Mouse (Mus musculus) frontal cortex, postnatal 25 days (tissue): Measurements from ENCODE around the gene Gm8113.
A peak's percentile ranks its signal among the peaks of the same experiment; 100 is the strongest.
"Not testable (repeated sequence)": the region's sequence is repeated elsewhere in the genome, so short reads cannot be mapped to it uniquely, and the experiment has no call there.

Source experiments
- DNase-seq, 2 experiments: peaks; one replicate each; pipeline ENCODE4 v3.0.0; 2022; ENCODE audit warnings: low spot score in 2 of 2

Gene Gm8113

DNA sequence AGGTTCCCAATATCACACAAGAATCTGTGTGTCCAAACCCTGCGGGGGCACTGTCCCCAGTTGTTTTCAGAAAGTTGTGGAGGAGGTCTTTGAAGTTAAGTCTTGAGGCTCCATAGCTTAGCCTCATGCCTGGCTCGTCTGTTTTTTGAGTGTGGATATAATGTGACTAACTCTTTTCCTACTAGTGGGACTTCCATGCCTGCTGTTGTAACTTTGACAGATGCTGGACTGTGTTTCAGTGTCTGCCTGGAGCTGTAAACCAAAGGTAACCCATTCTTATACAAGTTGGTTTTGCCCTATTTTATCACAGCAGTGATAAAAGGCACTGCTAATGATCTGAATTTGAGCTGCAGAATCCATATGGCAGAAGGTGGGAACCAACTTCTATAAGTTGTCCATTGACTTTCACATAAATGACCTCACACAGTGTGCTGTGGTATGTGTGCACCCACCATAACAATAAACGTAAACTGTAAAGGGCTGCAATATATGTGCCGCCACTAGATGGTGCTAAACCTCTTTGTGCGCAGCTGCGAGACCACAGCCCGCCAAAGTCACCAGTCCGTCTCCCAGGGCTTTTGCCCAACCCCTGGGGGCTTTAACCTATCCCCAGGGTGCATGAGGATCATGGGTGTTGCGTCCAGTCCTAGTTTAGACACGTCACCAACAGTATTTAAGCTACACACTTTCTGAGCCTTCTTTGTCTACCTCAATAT lies at the start of gene Gm8113:
Gene Gm8113 (plus strand): TSS at position 703 of the 716 bp plus-strand sequence.
- DNase-seq = peak; percentile 25 to 36

DNA sequence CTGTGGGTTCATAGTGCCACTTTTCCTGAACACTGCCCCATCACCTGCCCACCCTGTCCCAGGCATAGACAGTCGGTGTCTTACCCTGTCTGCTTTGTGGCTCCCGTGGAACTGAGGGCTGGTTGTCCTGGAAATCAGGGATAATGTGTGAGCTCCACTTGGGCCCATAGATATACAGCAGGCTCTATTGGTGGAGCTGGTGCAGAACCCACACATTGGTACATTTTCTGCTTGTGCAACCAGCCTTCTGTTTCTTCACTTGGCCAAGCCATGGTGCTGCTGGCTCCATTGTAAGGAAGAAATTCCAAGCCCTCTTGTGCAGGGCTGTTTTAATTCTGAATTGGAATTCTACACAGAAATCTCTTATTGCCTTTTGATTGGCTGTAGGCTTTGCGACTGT lies 49.8 kb upstream of the Gm8113 start, which contains the start of gene Ear1:
Gene Ear1 (minus strand): TSS at position 101 of the 400 bp plus-strand sequence.
- DNase-seq = not testable (repeated sequence)

DNA sequence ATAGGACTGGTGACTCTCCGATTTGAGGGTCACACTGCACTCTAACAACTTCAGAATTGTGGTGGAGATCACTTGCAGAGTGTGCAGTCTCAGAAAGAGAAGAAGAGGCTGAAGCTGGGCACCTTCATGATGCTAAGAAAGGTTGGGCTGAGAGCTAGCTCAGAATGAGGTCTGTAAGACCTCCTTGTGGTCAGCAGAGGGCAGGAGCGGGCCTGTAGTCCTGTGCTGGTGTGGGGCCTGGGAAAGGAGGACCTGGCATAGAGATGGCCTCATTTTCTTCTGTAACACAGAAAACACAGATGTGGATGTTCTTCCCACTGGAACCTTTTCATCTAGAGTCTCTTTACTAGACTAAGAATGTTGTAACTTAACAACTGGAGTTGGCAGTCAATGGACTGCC lies 47.4 kb upstream of the Gm8113 start:
- DNase-seq = not testable (repeated sequence)

DNA sequence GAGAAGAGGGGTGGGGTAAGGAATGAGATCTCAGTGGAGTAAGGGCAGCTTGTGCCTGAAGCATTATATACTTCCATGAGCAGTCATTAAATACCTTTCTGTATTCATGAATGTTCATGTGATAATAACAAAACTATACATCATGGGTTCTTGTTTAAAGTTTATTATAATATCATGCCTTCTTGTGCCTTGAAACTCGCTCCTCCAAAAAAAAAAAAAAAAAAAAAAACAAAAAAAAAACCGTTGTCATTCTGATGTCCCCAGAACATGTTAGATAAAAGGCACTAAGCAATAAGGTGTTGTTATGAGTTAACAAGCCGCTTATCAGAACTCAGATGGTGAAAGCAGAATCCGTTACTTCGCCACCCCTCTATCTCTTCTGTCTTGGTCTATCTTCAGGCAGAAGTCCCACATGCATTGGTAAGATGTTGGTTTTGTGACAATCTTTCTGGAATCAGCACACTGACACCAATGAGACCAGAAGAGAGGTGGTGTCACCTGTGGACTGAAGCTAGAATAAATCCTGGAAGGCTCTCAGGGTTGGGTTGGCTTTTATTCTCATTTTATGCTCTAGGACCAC lies 45.1 kb upstream of the Gm8113 start:
- DNase-seq = not testable (repeated sequence)

DNA sequence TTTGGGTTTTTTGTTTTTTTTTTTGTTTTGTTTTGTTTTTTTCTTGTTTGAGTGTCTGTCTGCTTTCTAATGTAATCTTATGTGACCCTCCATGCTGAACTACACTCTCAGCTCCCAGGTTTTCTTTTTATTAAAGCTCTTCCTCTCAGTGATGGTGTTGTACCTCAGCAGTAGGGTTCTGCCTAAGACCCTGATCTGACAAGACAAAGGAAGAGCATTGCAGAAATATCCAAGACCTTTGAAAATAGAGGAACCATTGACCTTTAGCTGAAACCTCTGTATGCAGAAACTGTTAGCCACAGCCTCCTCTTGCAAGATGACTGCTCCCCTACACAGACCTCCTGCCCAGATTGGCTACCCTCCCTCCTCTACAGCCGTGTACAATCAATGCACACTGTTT lies 39.0 kb upstream of the Gm8113 start:
- not testable (repeated sequence) for DNase-seq

DNA sequence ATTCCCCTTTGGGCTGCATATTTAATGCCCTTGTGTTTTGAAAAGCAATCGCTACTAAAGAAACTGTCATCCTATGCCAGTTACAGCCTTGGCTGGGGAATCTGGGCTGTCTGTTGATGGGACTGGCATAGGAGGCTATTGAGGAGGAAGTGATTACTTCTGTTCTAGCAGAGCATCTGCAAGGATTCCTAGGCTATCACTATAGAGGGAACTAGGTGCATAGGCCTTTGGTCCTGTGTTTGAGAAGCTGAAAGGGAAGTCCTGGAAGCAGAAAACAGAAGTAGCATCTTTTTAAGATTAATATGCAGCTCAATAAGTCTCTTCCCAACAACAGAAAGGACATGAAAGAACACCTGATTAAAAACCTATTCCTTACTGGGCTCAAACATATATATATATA lies 33.9 kb upstream of the Gm8113 start:
- DNase-seq = not testable (repeated sequence)

DNA sequence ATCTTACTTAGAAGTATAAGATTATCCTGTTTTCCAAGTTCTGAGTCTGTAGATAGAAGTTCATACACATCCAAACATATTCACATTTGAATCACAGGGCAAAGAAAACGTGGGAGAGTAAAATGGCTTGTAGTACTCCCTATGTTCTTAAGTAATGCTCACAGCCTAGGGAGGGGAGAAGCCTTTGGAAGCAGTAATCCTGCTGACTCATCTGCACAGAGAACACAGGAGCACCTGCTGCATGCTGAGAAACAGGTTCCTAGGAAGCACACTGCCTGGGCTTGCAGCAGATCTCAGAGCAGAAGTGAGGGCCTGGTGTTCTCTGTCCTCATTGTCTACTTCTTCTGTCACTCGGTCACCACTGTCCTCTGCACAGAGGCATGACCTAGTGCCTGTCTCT lies 29.8 kb upstream of the Gm8113 start:
- DNase-seq = not testable (repeated sequence)

DNA sequence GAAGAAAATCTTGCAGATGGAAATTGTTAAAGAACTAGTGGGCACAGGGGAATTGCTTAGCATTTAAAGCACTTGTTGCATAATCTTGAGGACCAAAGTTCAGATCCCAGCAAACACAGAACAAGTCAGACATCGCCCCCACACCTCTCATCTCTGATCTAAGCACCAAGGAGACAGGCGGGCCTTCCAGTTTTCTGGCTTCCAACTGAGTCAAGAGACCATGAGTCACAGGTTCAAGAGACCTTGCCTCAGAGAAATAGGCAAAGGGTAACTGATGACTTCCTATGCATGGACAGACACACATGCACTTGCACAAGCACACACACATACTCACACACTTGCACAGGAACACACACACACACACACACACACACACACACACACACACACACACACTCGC lies 26.6 kb upstream of the Gm8113 start:
- not testable (repeated sequence) for DNase-seq

DNA sequence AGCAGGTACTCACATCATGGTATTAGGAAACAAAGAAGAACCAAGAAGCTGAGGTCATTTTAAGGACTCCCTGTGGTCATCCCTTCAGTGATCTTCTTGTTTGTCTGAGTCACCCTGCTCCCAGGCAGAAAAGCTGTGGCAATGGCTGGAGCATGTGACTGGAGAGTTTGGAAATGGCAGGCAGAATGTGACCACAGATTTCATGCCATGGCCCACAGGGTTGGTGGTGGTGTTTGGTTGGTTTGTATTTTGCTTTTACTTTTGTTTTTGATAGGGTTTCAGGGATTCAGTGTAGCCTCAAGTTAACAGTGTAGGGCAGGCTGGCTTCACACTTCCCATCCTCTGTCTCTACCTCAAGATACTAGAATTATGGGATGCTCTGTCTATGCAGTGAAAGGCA lies 7.0 kb upstream of the Gm8113 start:
- DNase-seq = not testable (repeated sequence)

DNA sequence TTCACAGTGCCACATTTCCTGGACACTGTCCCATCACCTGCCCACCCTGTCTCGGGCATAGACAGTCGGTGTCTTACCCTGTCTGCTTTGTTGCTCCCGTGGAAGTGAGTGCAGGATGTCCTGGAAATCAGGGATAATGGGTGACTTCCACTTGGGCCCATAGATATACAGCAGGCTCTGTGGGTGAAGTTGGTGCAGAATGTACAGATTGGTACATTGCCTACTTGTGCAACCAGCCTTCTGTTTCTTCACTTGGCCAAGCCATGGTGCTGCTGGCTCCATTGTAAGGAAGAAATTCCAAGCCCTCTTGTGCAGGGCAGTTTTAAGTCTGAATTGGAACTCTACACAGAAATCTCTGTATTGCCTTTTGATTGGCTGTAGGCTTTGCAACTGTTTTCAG lies 1.7 kb upstream of the Gm8113 start, which contains the start of gene Ear10:
Gene Ear10 (minus strand): TSS at position 101 of the 400 bp plus-strand sequence.
- DNase-seq = not testable (repeated sequence)

DNA sequence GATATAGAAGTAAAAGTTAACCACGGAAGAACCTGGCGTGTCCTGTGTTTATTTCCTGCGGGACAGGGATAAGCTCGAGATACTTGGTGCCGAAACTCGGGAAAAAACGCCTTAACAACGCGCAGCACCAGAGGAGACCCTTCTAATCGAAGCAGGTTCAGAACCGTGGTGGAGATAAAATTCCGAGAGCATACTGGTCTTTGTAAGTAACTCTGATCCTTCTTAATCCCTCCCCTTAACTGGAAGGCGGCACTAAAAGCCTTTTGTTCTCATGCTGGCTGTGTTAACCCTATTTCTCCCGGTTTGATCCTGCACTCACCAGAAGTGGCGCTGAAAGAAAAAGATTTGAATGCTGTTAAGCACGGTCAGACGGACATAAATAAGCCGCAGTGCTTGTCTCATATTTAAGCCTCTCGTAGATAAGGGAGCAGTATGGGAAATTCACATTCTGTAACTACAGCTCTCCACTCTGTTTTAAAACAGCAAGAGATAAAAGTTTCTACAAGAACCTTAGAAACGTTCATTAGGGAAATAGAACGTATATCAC lies 287 bp downstream of the Gm8113 start:
- DNase-seq = not testable (repeated sequence)

DNA sequence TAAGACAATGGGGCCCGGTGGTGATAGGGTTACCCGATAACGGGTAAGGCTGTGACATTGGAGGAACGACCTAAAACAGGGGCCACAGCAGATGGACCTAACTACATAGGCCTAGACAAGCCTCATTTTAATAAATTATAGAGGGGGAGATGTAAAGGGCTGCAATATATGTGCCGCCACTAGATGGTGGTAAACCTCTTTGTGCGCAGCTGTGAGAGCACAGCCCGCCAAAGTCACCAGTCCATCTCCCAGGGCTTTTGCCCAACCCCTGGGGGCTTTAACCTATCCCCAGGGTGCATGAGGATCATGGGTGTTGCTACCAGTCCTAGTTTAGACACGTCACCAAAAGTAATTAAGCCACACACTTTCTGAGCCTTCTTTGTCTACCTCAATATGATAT lies 7.8 kb downstream of the Gm8113 start:
- DNase-seq = peak; percentile 6 to 32

DNA sequence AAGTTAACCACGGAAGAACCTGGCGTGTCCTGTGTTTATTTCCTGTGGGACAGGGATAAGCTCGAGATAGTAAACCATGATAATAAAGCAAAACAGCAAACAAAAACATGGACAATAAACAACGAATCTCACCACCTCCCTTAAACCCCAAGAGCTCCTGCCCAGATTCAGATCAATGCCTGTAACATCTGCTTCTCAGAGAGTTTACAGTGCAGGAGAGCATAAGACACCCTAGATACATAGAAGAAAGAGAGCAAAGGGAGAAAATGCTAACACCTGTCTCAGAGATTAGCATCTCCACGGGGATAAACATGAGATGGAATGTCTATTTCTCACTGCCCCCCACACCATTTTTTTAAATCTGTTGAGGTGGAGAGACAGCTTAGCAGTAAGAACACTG lies 8.2 kb downstream of the Gm8113 start:
- DNase-seq = not testable (repeated sequence)

DNA sequence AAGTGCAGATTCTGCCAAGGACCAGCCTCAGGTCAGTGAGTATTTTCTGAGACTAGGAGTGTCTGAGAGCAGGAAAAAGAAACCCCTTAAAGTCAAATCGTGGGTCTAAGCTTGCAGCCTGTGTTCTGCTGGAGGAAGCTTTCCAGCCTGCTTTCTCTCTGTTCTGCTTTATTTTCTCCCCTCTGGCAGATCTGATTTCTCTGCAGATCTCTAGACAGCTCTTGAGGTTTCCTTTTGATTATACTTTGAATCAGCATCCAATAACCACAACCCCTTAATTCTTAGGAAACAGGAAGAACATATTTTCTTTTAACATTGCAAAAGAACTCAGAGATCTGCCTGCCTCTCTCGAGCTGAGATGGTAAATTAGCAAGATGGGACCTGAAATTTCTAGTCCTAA lies 28.2 kb downstream of the Gm8113 start:
- DNase-seq = not testable (repeated sequence)

DNA sequence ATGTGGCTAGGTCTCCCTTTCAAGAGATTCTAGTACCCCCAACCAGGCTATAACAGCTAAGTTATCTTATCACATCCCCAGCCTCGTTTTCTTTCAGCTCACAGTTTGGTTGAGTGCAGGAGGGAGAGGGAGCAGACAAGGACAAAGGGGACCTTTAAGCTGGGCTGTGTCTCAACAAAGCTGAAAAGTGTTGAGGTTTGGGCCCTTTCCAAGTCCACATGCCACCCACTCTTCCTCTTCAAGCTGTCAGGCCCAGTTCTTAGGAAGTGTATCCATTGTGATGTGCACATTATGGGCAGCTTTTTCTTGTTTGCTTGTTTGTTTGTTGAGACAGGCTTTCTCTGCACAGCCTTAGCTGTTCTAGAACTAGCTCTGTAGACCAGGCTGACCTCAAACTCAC lies 29.9 kb downstream of the Gm8113 start:
- DNase-seq = not testable (repeated sequence)

DNA sequence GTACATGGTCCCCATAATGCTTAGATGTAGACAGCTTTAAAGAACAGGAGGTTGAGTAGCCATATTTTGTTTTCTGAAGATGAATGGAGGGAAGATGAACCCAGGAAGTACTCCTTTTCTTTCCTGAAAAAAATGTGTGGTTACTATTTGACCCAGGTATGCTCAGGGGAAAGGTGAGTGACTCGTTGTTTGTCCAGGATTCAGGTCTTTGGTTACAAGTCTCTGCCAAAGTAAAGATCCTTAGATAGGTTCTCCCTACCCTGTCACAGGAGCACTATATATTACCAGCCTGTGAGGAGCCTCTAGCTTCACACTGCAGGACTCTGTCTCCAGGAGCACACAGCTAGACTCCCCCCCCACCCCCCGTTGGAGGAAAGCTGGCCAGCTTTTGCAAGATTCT lies 31.6 kb downstream of the Gm8113 start, which contains the start of gene Ang5:
Gene Ang5 (plus strand): TSS at position 301 of the 400 bp plus-strand sequence.
- not testable (repeated sequence) for DNase-seq
